Mouse (Mus musculus): ENCODE data around the gene Mrpl10. TPM values are rescaled to one million over a fixed set of nuclear protein-coding genes. Genes with fewer than 3 reads are reported as not detected.

Gene Mrpl10
- polyA plus RNA-seq, 1 experiment from 2014 or later = 71.9 TPM

DNA sequence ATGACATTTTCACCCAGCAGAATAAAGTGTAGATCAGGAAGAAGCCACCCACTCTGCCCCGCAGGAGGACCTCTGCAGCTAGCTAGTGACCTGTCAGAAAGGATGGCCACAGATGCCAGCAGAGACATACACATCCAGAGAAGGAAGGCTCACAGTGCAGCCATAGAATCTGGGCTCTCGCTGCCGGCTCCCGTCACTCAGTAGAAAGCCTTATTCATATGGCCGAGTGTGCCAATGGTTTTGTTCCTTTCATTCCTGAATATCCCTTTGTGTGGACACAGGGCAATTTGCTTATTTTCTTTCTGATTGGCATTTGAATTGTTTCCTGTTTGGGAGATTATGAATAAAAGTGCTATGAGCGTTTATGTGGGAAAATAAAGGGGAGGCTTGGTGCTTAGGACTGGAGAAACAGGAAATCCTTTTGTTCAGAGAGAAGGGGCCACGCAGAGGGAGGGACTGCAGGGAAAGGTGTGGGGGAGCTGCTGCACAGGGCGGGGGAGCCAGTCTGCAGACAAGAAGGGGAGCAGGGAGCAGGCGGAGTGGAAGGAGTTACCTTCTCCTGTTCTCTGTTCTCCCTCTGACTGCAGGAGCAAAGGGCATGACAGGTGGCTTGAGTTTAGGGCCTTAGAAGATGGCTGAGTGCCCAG is 22.0 kb downstream of the Mrpl10 start:
- peak; percentile 24 for DNase-seq (ENCODE audit: low spot score)
- Histone ChIP-seq H3K27ac (no peak overlapping the region), H3K4me2 (ENCODE audit: low read length) (no peak overlapping the region), H3K9me3 (replicated peaks; ENCODE audit: low read length) (no peaks in the 10 kb centered on the region), H3K4me3 (replicated peaks; ENCODE audit: low read depth, low read length) (no peak overlapping the region), H3K36me3 (ENCODE audit: insufficient read depth, low read length) (peaks cover 30% of the 10 kb centered on the region; the same call in 1 of the 2 replicates), H3K9ac (ENCODE audit: low read depth, low read length) (no peak overlapping the region), H3K4me1 (replicated peaks; ENCODE audit: insufficient read depth, low read length) (0 out of 2 replicates have a peak, but pooled peaks cover 2% of the 10 kb centered on the region), H3K27me3 (ENCODE audit: insufficient read depth, low read length) (no peaks in the 10 kb centered on the region)
- ATAC-seq (replicated peaks; ENCODE audit: low FRiP score, low read depth) = no peak
- TF ChIP-seq CTCF (IDR thresholded peaks at IDR 0.05; ENCODE audit: low read depth) = no peak
- 44% methylated on average over 9 of the region's 9 CpGs for WGBS

GRCm38 (mm10) chr11:97063921-97064295 is 22.5 kb downstream of the Mrpl10 start:
- Histone ChIP-seq H3K9me3 (replicated peaks; ENCODE audit: low read length) (no peaks in the 10 kb centered on the region), H3K4me2 (ENCODE audit: low read length) (no peak overlapping the region), H3K4me3 (replicated peaks; ENCODE audit: low read depth, low read length) (no peak overlapping the region), H3K36me3 (ENCODE audit: insufficient read depth, low read length) (peaks cover 33% of the 10 kb centered on the region), H3K9ac (ENCODE audit: low read depth, low read length) (no peak overlapping the region), H3K4me1 (replicated peaks; ENCODE audit: insufficient read depth, low read length) (0 out of 2 replicates have a peak, but pooled peaks cover 2% of the 10 kb centered on the region), H3K27me3 (ENCODE audit: insufficient read depth, low read length) (no peaks in the 10 kb centered on the region), H3K27ac (no peak overlapping the region)
- WGBS = 80% methylated on average over 3 of the region's 3 CpGs
- ATAC-seq (replicated peaks; ENCODE audit: low FRiP score, low read depth) = no peak
- TF ChIP-seq CTCF (IDR thresholded peaks at IDR 0.05; ENCODE audit: low read depth) = peak; percentile 51
- no peak for DNase-seq (ENCODE audit: low spot score)

DNA sequence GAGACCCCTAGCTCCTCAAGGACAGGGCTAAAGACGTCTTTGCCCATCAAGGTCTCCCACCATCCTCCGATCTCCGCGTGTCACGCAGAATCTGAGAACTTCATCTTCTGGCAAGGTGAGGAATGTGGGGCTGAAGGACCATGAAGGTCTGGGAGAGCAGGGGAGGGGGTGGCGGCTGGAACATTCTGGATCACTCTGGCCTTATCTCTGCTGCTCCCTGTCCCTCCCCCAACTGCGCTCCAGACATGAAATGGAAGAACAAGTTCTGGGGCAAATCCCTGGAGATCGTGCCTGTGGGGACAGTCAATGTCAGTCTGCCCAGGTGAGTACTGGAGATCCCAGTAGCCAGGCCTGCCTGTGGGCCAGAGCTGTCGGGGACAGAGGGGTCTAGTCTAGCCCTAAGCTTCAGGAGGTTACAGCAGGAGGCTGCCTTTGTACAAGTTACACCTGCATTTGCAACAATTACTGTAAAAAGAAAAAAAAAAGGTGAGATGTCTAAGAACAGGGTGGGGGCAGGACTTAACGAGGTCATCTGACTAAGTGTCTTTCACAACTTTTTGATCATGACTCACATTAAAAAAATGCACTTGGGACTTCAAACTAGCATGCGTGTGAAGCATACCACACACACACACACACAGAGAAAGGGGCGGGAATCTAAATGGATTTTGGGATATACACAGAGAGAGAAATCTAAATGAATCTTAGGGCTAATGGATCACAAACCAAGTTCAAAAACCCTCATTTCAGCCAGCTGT is 24.4 kb downstream of the Mrpl10 start:
- no peak overlapping the region for H3K9ac ChIP-seq (ENCODE audit: low read depth, low read length)
- no peaks in the 10 kb centered on the region for H3K9me3 ChIP-seq (replicated peaks; ENCODE audit: low read length)
- no peak for ATAC-seq (replicated peaks; ENCODE audit: low FRiP score, low read depth)
- TF ChIP-seq CTCF (IDR thresholded peaks at IDR 0.05; ENCODE audit: low read depth) = no peak
- H3K4me2 ChIP-seq (ENCODE audit: low read length) = no peak overlapping the region
- H3K27me3 ChIP-seq (ENCODE audit: insufficient read depth, low read length) = no peaks in the 10 kb centered on the region
- peaks cover 26% of the 10 kb centered on the region for H3K36me3 ChIP-seq (ENCODE audit: insufficient read depth, low read length)
- no peak for DNase-seq (ENCODE audit: low spot score)
- WGBS = 86% methylated on average over 12 of the region's 12 CpGs
- H3K4me1 ChIP-seq (replicated peaks; ENCODE audit: insufficient read depth, low read length) = 0 out of 2 replicates have a peak, but pooled peaks cover 2% of the 10 kb centered on the region
- no peak overlapping the region for H3K27ac ChIP-seq
- no peak overlapping the region for H3K4me3 ChIP-seq (replicated peaks; ENCODE audit: low read depth, low read length)

DNA sequence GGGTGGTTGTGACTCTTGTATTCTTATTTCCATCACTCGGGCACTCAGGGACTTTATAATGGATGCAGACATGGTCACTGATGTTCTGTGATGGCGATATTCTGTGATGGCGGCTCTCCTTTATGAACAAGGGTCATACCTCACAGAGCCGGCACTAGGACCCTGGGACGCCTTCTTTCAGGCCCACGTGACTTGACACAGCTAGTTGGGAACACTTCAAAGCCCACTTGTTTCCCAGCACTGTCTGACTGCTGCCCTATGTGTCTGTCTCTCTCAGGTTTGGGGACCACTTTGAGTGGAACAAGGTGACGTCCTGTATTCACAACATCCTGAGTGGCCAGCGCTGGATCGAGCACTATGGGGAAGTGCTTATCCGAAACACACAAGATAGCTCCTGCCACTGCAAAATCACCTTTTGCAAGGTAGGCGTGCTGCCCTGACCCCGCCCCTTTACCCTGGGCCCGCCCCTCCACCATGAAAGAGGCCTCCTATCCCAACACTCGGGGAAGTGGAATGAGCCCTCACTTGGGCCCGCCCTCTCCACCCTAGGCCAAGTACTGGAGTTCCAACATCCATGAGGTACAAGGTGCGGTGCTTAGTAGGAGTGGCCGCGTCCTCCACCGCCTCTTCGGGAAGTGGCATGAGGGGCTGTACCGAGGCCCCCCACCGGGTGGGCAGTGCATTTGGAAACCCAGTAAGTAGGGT is 25.4 kb downstream of the Mrpl10 start:
- Histone ChIP-seq H3K4me2 (ENCODE audit: low read length) (no peak overlapping the region), H3K4me1 (replicated peaks; ENCODE audit: insufficient read depth, low read length) (0 out of 2 replicates have a peak, but pooled peaks cover 2% of the 10 kb centered on the region), H3K9ac (ENCODE audit: low read depth, low read length) (no peak overlapping the region), H3K4me3 (replicated peaks; ENCODE audit: low read depth, low read length) (no peak overlapping the region), H3K27me3 (ENCODE audit: insufficient read depth, low read length) (no peaks in the 10 kb centered on the region), H3K9me3 (replicated peaks; ENCODE audit: low read length) (no peaks in the 10 kb centered on the region), H3K27ac (no peak overlapping the region), H3K36me3 (ENCODE audit: insufficient read depth, low read length) (peaks cover 17% of the 10 kb centered on the region; the same call in 1 of the 2 replicates)
- DNase-seq (ENCODE audit: low spot score) = no peak
- WGBS = 56% methylated on average over 22 of the region's 22 CpGs
- no peak for ATAC-seq (replicated peaks; ENCODE audit: low FRiP score, low read depth)
- TF ChIP-seq CTCF (IDR thresholded peaks at IDR 0.05; ENCODE audit: low read depth) = no peak

DNA sequence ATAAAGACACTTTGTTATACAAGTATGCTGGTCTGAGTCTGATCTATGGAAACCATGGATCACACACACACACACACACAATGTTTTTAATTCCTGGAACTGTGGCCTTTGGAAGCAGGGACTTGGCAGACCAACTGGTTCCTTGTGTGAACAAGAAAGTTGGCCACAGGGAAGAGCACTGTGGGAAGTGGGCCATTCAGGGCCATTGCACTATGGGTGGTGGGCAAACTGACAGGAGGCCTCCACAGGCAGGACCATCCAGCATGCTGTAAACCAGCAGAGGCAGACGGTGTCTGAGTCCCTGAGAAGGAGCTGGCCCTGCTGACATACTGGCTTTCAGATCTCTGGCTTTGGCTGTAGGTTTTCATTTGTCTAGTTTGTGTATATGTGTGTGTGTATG is 28.0 kb downstream of the Mrpl10 start:
- no peak for TF ChIP-seq CTCF (IDR thresholded peaks at IDR 0.05; ENCODE audit: low read depth)
- Histone ChIP-seq H3K27me3 (ENCODE audit: insufficient read depth, low read length) (no peaks in the 10 kb centered on the region), H3K36me3 (ENCODE audit: insufficient read depth, low read length) (peaks cover 17% of the 10 kb centered on the region; the same call in 1 of the 2 replicates), H3K9ac (ENCODE audit: low read depth, low read length) (no peak overlapping the region), H3K4me3 (replicated peaks; ENCODE audit: low read depth, low read length) (no peak overlapping the region), H3K4me2 (ENCODE audit: low read length) (no peak overlapping the region), H3K4me1 (replicated peaks; ENCODE audit: insufficient read depth, low read length) (no peaks in the 10 kb centered on the region), H3K27ac (no peak overlapping the region), H3K9me3 (replicated peaks; ENCODE audit: low read length) (no peaks in the 10 kb centered on the region)
- ATAC-seq (replicated peaks; ENCODE audit: low FRiP score, low read depth) = no peak
- WGBS = 55% methylated on average over 1 of the region's 1 CpGs
- DNase-seq (ENCODE audit: low spot score) = no peak

- Histone ChIP-seq H3K4me3 (replicated peaks; ENCODE audit: low read depth, low read length) (no peak overlapping the region), H3K36me3 (ENCODE audit: insufficient read depth, low read length) (peaks cover 17% of the 10 kb centered on the region; the same call in 1 of the 2 replicates), H3K4me2 (ENCODE audit: low read length) (no peak overlapping the region), H3K9ac (ENCODE audit: low read depth, low read length) (no peak overlapping the region), H3K27ac (no peak overlapping the region), H3K9me3 (replicated peaks; ENCODE audit: low read length) (no peaks in the 10 kb centered on the region), H3K27me3 (ENCODE audit: insufficient read depth, low read length) (no peaks in the 10 kb centered on the region), H3K4me1 (replicated peaks; ENCODE audit: insufficient read depth, low read length) (no peaks in the 10 kb centered on the region)
- ATAC-seq (replicated peaks; ENCODE audit: low FRiP score, low read depth) = no peak
- DNase-seq (ENCODE audit: low spot score) = no peak
- no peak for TF ChIP-seq CTCF (IDR thresholded peaks at IDR 0.05; ENCODE audit: low read depth)
- WGBS = 83% methylated on average over 2 of the region's 2 CpGs
Measured at GRCm38 (mm10) chr11:97069770-97070169, 28.4 kb downstream of the Mrpl10 start.

Data from kidney, postnatal 0 days (tissue).